Mouse (Mus musculus): ENCODE results near the gene Tfdp2. TPM values are rescaled to one million over a fixed set of nuclear protein-coding genes. Genes with fewer than 3 reads are reported as not detected.

Tfdp2 gene
- polyA plus RNA-seq, 1 experiment from 2014 or later: 44.2 TPM

GRCm38 (mm10) chr9:96259753-96260520 is 63.9 kb downstream of the Tfdp2 start:
- no peak for ATAC-seq (ENCODE audit: insufficient number of reproducible peaks, low FRiP score)
- 5% methylated on average over 10 of the region's 10 CpGs for WGBS
- peaks cover 4% of the 10 kb centered on the region; the same call in 1 of the 2 replicates for H3K4me1 ChIP-seq (replicated peaks)
- no peaks in the 10 kb centered on the region for H3K9me3 ChIP-seq (replicated peaks)
- no peaks in the 10 kb centered on the region for H3K27me3 ChIP-seq (replicated peaks)
- H3K4me2 ChIP-seq: peak overlapping the region; percentile 72
- H3K27ac ChIP-seq (ENCODE audit: poor library complexity, severe bottlenecking): no peak overlapping the region
- H3K4me3 ChIP-seq: peak overlapping the region; percentile 51
- no peaks in the 10 kb centered on the region for H3K36me3 ChIP-seq
- H3K9ac ChIP-seq: 0 out of 2 replicates have a peak overlapping the region, but pooled peaks have one; percentile 58

DNA sequence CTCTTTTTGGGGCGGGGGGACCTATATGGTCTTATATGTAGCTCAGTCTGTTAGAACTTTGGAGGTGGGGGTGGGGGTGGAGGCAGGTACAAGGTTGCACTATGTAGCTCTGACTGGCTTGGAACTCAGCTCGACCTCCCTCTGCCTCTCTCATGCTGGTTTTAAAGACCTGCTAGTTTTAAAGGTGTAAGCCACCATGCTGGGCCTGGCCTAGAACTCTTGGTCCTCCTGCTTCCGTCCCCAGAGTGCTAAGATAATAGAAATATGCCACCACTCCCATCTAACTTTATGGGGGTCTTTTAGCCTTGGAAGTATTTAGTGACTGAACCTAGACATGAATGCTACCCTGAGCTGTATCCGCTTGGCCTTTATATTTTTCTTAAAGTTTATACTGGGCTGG is 65.0 kb downstream of the Tfdp2 start:
- H3K4me1 ChIP-seq (replicated peaks): peaks cover 4% of the 10 kb centered on the region; the same call in 1 of the 2 replicates
- no peaks in the 10 kb centered on the region for H3K36me3 ChIP-seq
- H3K4me3 ChIP-seq: no peak overlapping the region
- H3K27me3 ChIP-seq (replicated peaks): no peaks in the 10 kb centered on the region
- 67% methylated on average over 4 of the region's 4 CpGs for WGBS
- peak overlapping the region; percentile 36 for H3K4me2 ChIP-seq
- no peak overlapping the region for H3K9ac ChIP-seq
- no peak for ATAC-seq (ENCODE audit: insufficient number of reproducible peaks, low FRiP score)
- no peaks in the 10 kb centered on the region for H3K9me3 ChIP-seq (replicated peaks)
- no peak overlapping the region for H3K27ac ChIP-seq (ENCODE audit: poor library complexity, severe bottlenecking)

DNA sequence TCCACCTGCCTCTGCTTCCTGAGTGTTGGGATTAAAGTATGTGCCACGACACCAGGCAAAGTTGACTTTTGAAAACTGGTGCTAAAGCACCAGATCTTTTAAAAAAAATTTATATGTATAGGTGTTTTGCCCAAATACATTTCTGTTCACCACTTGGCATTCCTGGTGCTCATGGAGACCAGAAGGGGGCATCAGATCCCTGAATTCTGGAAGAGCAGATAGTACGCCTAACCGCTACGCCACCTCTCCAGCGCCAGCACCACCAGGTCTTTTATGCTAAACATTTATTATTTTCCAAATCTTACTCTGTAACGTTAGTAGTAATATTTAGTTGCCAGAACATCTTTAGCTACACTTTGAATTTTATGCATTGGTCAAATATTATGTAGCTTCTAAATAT is 65.9 kb downstream of the Tfdp2 start:
- Histone ChIP-seq H3K9me3 (replicated peaks) (no peaks in the 10 kb centered on the region), H3K27me3 (replicated peaks) (no peaks in the 10 kb centered on the region), H3K4me1 (replicated peaks) (peaks cover 4% of the 10 kb centered on the region; the same call in 1 of the 2 replicates), H3K4me3 (no peak overlapping the region), H3K9ac (no peak overlapping the region), H3K36me3 (no peaks in the 10 kb centered on the region), H3K27ac (ENCODE audit: poor library complexity, severe bottlenecking) (no peak overlapping the region), H3K4me2 (no peak overlapping the region)
- no peak for ATAC-seq (ENCODE audit: insufficient number of reproducible peaks, low FRiP score)
- 92% methylated on average over 6 of the region's 6 CpGs for WGBS

DNA sequence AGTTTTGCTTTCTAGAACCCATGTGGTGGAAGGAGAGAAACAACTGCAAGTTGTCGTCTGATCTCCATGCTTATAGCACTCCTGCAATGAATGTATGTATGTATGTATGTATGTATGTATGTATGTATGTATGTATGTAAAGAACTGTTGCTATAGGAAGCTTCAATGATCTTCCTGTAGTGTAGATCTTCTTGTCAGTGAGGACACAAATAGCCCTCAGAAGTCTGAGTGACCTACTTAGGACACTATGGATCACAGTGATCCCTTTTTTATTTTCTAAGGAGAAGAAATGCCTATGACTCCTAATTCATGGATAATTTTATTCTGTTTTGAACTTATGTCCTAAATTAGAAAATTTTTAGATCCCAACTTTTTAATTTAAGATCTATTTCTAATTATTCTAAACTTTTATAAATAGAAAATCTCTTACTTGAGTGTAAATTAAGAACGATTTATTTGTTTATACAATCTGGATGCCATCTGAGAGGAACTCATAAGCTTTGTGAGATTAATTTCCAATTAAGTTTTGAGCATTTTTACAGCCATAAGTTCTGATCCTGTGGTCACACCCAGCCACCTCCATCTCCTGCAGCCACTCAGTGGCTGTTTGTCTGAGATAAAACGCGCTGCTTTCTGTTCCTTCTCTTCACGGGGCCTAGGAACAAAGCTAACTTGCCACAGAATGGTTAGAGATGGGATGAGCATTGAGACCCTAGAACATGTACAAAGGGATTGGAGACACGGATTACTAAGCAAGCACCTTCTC is 70.9 kb downstream of the Tfdp2 start:
- H3K27ac ChIP-seq (ENCODE audit: poor library complexity, severe bottlenecking): no peak overlapping the region
- no peaks in the 10 kb centered on the region for H3K4me1 ChIP-seq (replicated peaks)
- H3K27me3 ChIP-seq (replicated peaks): no peaks in the 10 kb centered on the region
- H3K4me3 ChIP-seq: no peak overlapping the region
- WGBS: 69% methylated on average over 6 of the region's 6 CpGs
- H3K4me2 ChIP-seq: no peak overlapping the region
- no peaks in the 10 kb centered on the region for H3K9me3 ChIP-seq (replicated peaks)
- no peaks in the 10 kb centered on the region for H3K36me3 ChIP-seq
- peak; percentile 87 for ATAC-seq (ENCODE audit: insufficient number of reproducible peaks, low FRiP score)
- H3K9ac ChIP-seq: no peak overlapping the region

GRCm38 (mm10) chr9:96267559-96267948 is 71.5 kb downstream of the Tfdp2 start:
- H3K4me2 ChIP-seq: no peak overlapping the region
- H3K9ac ChIP-seq: no peak overlapping the region
- 55% methylated on average over 1 of the region's 1 CpGs for WGBS
- no peaks in the 10 kb centered on the region for H3K36me3 ChIP-seq
- no peaks in the 10 kb centered on the region for H3K27me3 ChIP-seq (replicated peaks)
- H3K4me1 ChIP-seq (replicated peaks): no peaks in the 10 kb centered on the region
- H3K4me3 ChIP-seq: no peak overlapping the region
- H3K9me3 ChIP-seq (replicated peaks): no peaks in the 10 kb centered on the region
- H3K27ac ChIP-seq (ENCODE audit: poor library complexity, severe bottlenecking): no peak overlapping the region
- ATAC-seq (ENCODE audit: insufficient number of reproducible peaks, low FRiP score): no peak

DNA sequence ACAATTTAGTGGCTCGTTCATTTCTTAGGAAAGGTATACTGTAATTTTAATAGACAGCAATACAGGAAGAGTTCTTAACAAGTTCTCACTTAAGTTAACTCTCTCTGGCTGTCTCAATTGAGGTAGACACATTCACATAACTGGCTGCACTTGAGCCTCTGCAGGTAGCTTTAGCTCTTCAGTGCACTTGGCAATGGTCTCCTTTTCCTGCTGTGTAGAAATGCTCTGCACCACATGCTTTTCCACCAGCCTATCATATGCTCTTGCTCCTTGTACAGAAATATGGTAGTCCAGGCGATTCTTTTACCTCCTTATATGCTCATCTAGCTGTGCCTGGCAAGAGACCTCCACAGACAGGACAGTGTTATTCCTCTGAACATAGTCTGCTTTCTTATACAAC is 73.7 kb downstream of the Tfdp2 start:
- H3K27me3 ChIP-seq (replicated peaks): no peaks in the 10 kb centered on the region
- no peak for ATAC-seq (ENCODE audit: insufficient number of reproducible peaks, low FRiP score)
- no peaks in the 10 kb centered on the region for H3K9me3 ChIP-seq (replicated peaks)
- no peaks in the 10 kb centered on the region for H3K36me3 ChIP-seq
- WGBS: 87% methylated on average over 2 of the region's 2 CpGs
- H3K9ac ChIP-seq: no peak overlapping the region
- H3K27ac ChIP-seq (ENCODE audit: poor library complexity, severe bottlenecking): no peak overlapping the region
- H3K4me1 ChIP-seq (replicated peaks): no peaks in the 10 kb centered on the region
- H3K4me3 ChIP-seq: no peak overlapping the region
- H3K4me2 ChIP-seq: no peak overlapping the region

DNA sequence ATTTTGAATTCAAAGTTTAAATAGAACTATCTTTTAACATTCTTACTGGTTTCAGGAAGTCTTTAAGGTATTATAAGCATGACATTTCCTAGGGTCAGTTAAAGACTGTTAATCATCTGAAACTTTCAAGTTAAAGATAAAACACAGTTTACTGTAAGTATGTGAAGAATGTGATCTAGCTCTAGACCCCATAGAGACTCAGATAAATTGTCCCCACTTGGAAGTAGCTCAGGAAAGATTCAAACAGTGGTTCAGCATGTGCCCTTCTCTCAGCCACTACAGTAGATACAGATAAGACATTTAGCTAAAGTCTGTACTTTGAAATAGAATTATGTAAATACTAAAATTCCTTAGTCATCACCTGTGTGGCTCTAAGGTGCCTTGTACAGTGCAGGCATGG is 79.5 kb downstream of the Tfdp2 start:
- Histone ChIP-seq H3K9me3 (replicated peaks) (no peaks in the 10 kb centered on the region), H3K27me3 (replicated peaks) (no peaks in the 10 kb centered on the region), H3K4me1 (replicated peaks) (0 out of 2 replicates have a peak, but pooled peaks cover 3% of the 10 kb centered on the region), H3K4me2 (no peak overlapping the region), H3K36me3 (0 out of 2 replicates have a peak, but pooled peaks cover 6% of the 10 kb centered on the region), H3K4me3 (no peak overlapping the region), H3K9ac (no peak overlapping the region), H3K27ac (ENCODE audit: poor library complexity, severe bottlenecking) (no peak overlapping the region)
- ATAC-seq (ENCODE audit: insufficient number of reproducible peaks, low FRiP score): no peak

GRCm38 (mm10) chr9:96281497-96281896 is 85.4 kb downstream of the Tfdp2 start:
- H3K4me3 ChIP-seq: no peak overlapping the region
- H3K9me3 ChIP-seq (replicated peaks): no peaks in the 10 kb centered on the region
- no peak overlapping the region for H3K9ac ChIP-seq
- H3K4me1 ChIP-seq (replicated peaks): 0 out of 2 replicates have a peak, but pooled peaks cover 3% of the 10 kb centered on the region
- H3K4me2 ChIP-seq: no peak overlapping the region
- 54% methylated on average over 3 of the region's 3 CpGs for WGBS
- ATAC-seq (ENCODE audit: insufficient number of reproducible peaks, low FRiP score): no peak
- no peak overlapping the region for H3K27ac ChIP-seq (ENCODE audit: poor library complexity, severe bottlenecking)
- H3K27me3 ChIP-seq (replicated peaks): no peaks in the 10 kb centered on the region
- H3K36me3 ChIP-seq: 0 out of 2 replicates have a peak, but pooled peaks cover 3% of the 10 kb centered on the region

GRCm38 (mm10) chr9:96282082-96282481 is 86.0 kb downstream of the Tfdp2 start:
- no peak overlapping the region for H3K27ac ChIP-seq (ENCODE audit: poor library complexity, severe bottlenecking)
- 86% methylated on average over 3 of the region's 3 CpGs for WGBS

DNA sequence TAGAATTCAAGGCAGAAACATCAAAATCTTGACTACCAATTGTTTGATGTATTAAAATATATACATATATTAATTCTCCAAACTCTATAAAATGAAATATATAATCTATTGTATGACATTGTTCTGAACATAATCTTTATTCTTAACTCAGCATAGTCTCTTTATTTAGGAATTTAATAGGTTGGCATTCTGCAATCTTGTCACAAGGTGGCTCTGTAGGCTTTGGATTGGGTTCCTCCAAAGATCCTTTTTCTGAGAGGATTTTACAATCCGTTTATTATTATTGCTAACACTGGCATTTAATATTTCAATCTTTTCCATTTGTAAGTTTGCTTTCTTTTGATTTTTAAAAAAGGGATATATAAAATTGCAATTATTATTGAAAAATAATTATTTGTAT is 88.8 kb downstream of the Tfdp2 start:
- no peak overlapping the region for H3K4me2 ChIP-seq
- WGBS: 31% methylated on average over 1 of the region's 1 CpGs

More at GRCm38 (mm10) chr9:96282082-96282481, 86.0 kb downstream of the Tfdp2 start:
- Histone ChIP-seq H3K36me3 (0 out of 2 replicates have a peak, but pooled peaks cover 4% of the 10 kb centered on the region), H3K9me3 (replicated peaks) (no peaks in the 10 kb centered on the region), H3K4me3 (no peak overlapping the region), H3K27me3 (replicated peaks) (no peaks in the 10 kb centered on the region), H3K9ac (no peak overlapping the region), H3K4me2 (no peak overlapping the region), H3K4me1 (replicated peaks) (0 out of 2 replicates have a peak, but pooled peaks cover 3% of the 10 kb centered on the region)
- ATAC-seq (ENCODE audit: insufficient number of reproducible peaks, low FRiP score): no peak

DNA sequence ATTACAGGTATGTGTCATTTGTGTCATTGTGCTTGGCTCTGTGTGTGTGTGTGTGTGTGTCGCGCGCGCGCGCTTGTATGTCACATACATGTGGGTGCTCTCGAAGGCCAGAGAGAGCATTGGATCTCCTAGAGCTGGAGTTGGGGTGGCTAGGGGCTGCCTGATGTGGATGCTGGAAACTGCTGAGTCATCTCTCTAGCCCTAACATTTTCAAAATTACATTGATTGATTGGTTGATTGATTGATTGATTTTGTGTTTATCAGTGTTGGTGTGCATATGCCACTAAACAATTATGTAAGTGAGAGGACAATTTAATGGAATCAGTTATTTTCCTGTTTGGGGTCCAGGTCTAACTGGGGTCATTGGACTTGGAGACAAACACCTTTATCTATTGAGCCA is 96.1 kb downstream of the Tfdp2 start:
- ATAC-seq (ENCODE audit: insufficient number of reproducible peaks, low FRiP score): no peak
- 98% methylated on average over 7 of the region's 7 CpGs for WGBS
- H3K27ac ChIP-seq (ENCODE audit: poor library complexity, severe bottlenecking): no peak overlapping the region

More for the DNA sequence above, 88.8 kb downstream of the Tfdp2 start:
- no peak for ATAC-seq (ENCODE audit: insufficient number of reproducible peaks, low FRiP score)
- Histone ChIP-seq H3K27me3 (replicated peaks) (no peaks in the 10 kb centered on the region), H3K27ac (ENCODE audit: poor library complexity, severe bottlenecking) (no peak overlapping the region), H3K9ac (no peak overlapping the region), H3K36me3 (peaks cover 14% of the 10 kb centered on the region), H3K4me1 (replicated peaks) (0 out of 2 replicates have a peak, but pooled peaks cover 3% of the 10 kb centered on the region), H3K4me3 (no peak overlapping the region), H3K9me3 (replicated peaks) (no peaks in the 10 kb centered on the region)

More for the DNA sequence above, 96.1 kb downstream of the Tfdp2 start:
- Histone ChIP-seq H3K4me3 (no peak overlapping the region), H3K4me1 (replicated peaks) (no peaks in the 10 kb centered on the region), H3K36me3 (peaks cover 34% of the 10 kb centered on the region), H3K9ac (no peak overlapping the region), H3K9me3 (replicated peaks) (no peaks in the 10 kb centered on the region), H3K4me2 (no peak overlapping the region), H3K27me3 (replicated peaks) (no peaks in the 10 kb centered on the region)
